Mouse (Mus musculus) liver, postnatal 0 days (tissue): Measurements from ENCODE around the gene BC003965. TPM values are rescaled to one million over a fixed set of nuclear protein-coding genes. Genes with fewer than 3 reads are reported as not detected.

ENCODE experiments used
- ATAC-seq: fragments of 200-750 bp; cut with Nextera tagmentation; 2 replicates; pipeline ENCODE4 v1.8.0; 2017; ENCODE audit warnings: mild to moderate bottlenecking, moderate library complexity
- DNase-seq: peaks from one replicate; pipeline ENCODE4 v3.0.0-alpha.2; 2016
- H3K27ac ChIP-seq: fragments of 300-500 bp; sonication (generic); 2 replicates; pipeline ENCODE4 v1.5.1; 2014; ENCODE audit warnings: antibody characterized with exemption, moderate library complexity, mild to moderate bottlenecking, low read depth
- H3K27me3 ChIP-seq: fragments of 300-500 bp; sonication (generic); 2 replicates; pipeline ENCODE4 v1.6.1; 2014; ENCODE audit warnings: low read length, control low read depth, mixed read lengths; ENCODE audit not compliant: insufficient read depth
- H3K36me3 ChIP-seq: fragments of 300-500 bp; sonication (generic); replicated peaks from 2 replicates; pipeline ENCODE4 v1.6.1; 2014; ENCODE audit warnings: mild to moderate bottlenecking, control low read depth, low read length, moderate library complexity, mixed read lengths; ENCODE audit not compliant: insufficient read depth
- H3K4me1 ChIP-seq: fragments of 300-500 bp; sonication (generic); 2 replicates; pipeline ENCODE4 v1.6.1; 2014; ENCODE audit warnings: antibody characterized with exemption, mild to moderate bottlenecking, control low read depth; ENCODE audit not compliant: insufficient read depth
- H3K4me2 ChIP-seq: fragments of 300-500 bp; sonication (generic); 2 replicates; pipeline ENCODE4 v1.6.1; 2014; ENCODE audit warnings: low read depth, mild to moderate bottlenecking, low read length, moderate library complexity, mixed read lengths
- H3K4me3 ChIP-seq: fragments of 300-500 bp; sonication (generic); 2 replicates; pipeline ENCODE4 v1.5.1; 2014; ENCODE audit warnings: low read depth, low read length
- H3K9ac ChIP-seq: fragments of 300-500 bp; sonication (generic); replicated peaks from 2 replicates; pipeline ENCODE4 v1.6.1; 2014; ENCODE audit warnings: mild to moderate bottlenecking, moderate library complexity
- H3K9me3 ChIP-seq: fragments of 300-500 bp; sonication (generic); 2 replicates; pipeline ENCODE4 v1.6.1; 2016; ENCODE audit warnings: mild to moderate bottlenecking, control low read depth, low read length, mixed read lengths
- CTCF ChIP-seq: sonication (generic); IDR thresholded peaks from 2 replicates; pipeline ENCODE4 v1.5.1; 2016; ENCODE audit warnings: antibody characterized with exemption, low read depth
- EP300 ChIP-seq: IDR thresholded peaks from 2 replicates; pipeline ENCODE4 v1.6.1; 2016; ENCODE audit warnings: antibody characterized with exemption, low read depth, mild to moderate bottlenecking
- WGBS: fragments of 180-500 bp; shearing (Covaris S2); extraction: QIAGEN DNeasy Blood & Tissue Kit; methylation state at CpG from one replicate; pipeline ENCODE4 v1.1.7; 2014; ENCODE audit not compliant: insufficient replicate concordance; 5-methylcytosine and 5-hydroxymethylcytosine counted together
- polyA plus RNA-seq: library from polyadenylated mRNA; unstranded; fragments of >200 nt; fragmentation: Nextera tagmentation; extraction: Ambion mirVana; gene quantifications from 2 replicates; pipeline ENCODE4 v1.2.1, GENCODE M21; 2015

Gene BC003965
- polyA plus RNA-seq, 1 experiment from 2014 or later, result 15.8 TPM

- Histone ChIP-seq H3K4me3 (no peak overlapping the region), H3K4me1 (peaks cover 10% of the 10 kb centered on the region), H3K36me3 (peaks cover 24% of the 10 kb centered on the region), H3K27me3 (no peaks in the 10 kb centered on the region), H3K4me2 (no peak overlapping the region), H3K27ac (no peak overlapping the region), H3K9ac (no peak overlapping the region), H3K9me3 (no peaks in the 10 kb centered on the region)
- no peak for ATAC-seq
- WGBS, result 81% methylated on average over 9 of the region's 9 CpGs
- DNase-seq, result no peak
- TF ChIP-seq EP300 (no peak), CTCF (no peak)
Measured at GRCm38 (mm10) chr17:25235635-25236034, 51.3 kb downstream of the BC003965 start.

Other genes with a start within 250 kb of the BC003965 start
- 4.0 and 4.5 TPM in 2 replicates for gene Mapk8ip3, start 247.6 kb upstream of the BC003965 start, polyA plus RNA-seq
- gene Jpt2, start 223.9 kb upstream of the BC003965 start, polyA plus RNA-seq, result 22.4 and 25.1 TPM in 2 replicates
- gene Cramp1l, start 168.8 kb upstream of the BC003965 start, polyA plus RNA-seq, result 1.4 and 1.8 TPM in 2 replicates
- 36.9 and 42.7 TPM in 2 replicates for gene Ift140, start 168.5 kb upstream of the BC003965 start, polyA plus RNA-seq
- gene Tmem204, start 101.0 kb upstream of the BC003965 start, polyA plus RNA-seq, result 8.3 and 9.4 TPM in 2 replicates
- 5.3 and 5.7 TPM in 2 replicates for gene Telo2, start 68.6 kb upstream of the BC003965 start, polyA plus RNA-seq
- not detected in 2 replicates for gene Ptx4, start 63.8 kb upstream of the BC003965 start, polyA plus RNA-seq
- 7.3 and 8.6 TPM in 2 replicates for gene Clcn7, start 51.2 kb upstream of the BC003965 start, polyA plus RNA-seq
- not detected in 2 replicates for gene Ccdc154, start 22.1 kb upstream of the BC003965 start, polyA plus RNA-seq
- gene Gm38655, start 9.1 kb upstream of the BC003965 start, polyA plus RNA-seq, result not detected in 2 replicates
- gene Unkl, start 3.8 kb downstream of the BC003965 start, polyA plus RNA-seq, result 2.3 and 3.4 TPM in 2 replicates
- gene Gnptg, start 55.6 kb downstream of the BC003965 start, polyA plus RNA-seq, result 21.2 and 22.8 TPM in 2 replicates
- 19.1 and 19.7 TPM in 2 replicates for gene Tsr3, start 55.6 kb downstream of the BC003965 start, polyA plus RNA-seq
- 0.54 and 0.58 TPM in 2 replicates for gene Baiap3, start 71.8 kb downstream of the BC003965 start, polyA plus RNA-seq
- gene Ube2i, start 90.1 kb downstream of the BC003965 start, polyA plus RNA-seq, result 155 and 164 TPM in 2 replicates
- gene Prss34, start 113.8 kb downstream of the BC003965 start, polyA plus RNA-seq, result 11.1 and 15.4 TPM in 2 replicates
- gene Prss28, start 124.1 kb downstream of the BC003965 start, polyA plus RNA-seq, result not detected in 2 replicates
- gene Prss29, start 134.1 kb downstream of the BC003965 start, polyA plus RNA-seq, result not detected in 2 replicates
- gene Tpsab1, start 161.0 kb downstream of the BC003965 start, polyA plus RNA-seq, result 0.06 TPM in 1 of 2 replicates, not detected in the other
- gene Tpsb2, start 181.8 kb downstream of the BC003965 start, polyA plus RNA-seq, result 0.75 and 1.6 TPM in 2 replicates
- gene Tpsg1, start 184.7 kb downstream of the BC003965 start, polyA plus RNA-seq, result 0.21 TPM in 1 of 2 replicates, not detected in the other
- gene Cacna1h, start 249.2 kb downstream of the BC003965 start, polyA plus RNA-seq, result 0.15 and 0.17 TPM in 2 replicates